Mouse (Mus musculus) cortical plate, adult 2 months (tissue): ENCODE results near the gene Ahsa2. TPM values are rescaled to one million over a fixed set of nuclear protein-coding genes. Genes with fewer than 3 reads are reported as not detected.
"Not testable (repeated sequence)": the region's sequence is repeated elsewhere in the genome, so short reads cannot be mapped to it uniquely, and the experiment has no call there.

Experiments
- H3K27ac ChIP-seq: fragments of 200-500 bp; 2 replicates; pipeline ENCODE4 v1.5.1; 2012; ENCODE audit warnings: low read length, control low read depth, inconsistent platforms; ENCODE audit not compliant: insufficient read depth
- H3K4me1 ChIP-seq: fragments of 200-500 bp; 2 replicates; pipeline ENCODE4 v1.6.1; 2011; ENCODE audit warnings: low read length; ENCODE audit not compliant: control insufficient read depth, insufficient read depth
- H3K4me3 ChIP-seq: fragments of 200-500 bp; 2 replicates; pipeline ENCODE4 v1.5.1; 2011; ENCODE audit warnings: mild to moderate bottlenecking, low read length, control low read depth; ENCODE audit not compliant: insufficient read depth
- CTCF ChIP-seq: fragments of 200-500 bp; IDR thresholded peaks from 2 replicates; pipeline ENCODE4 v1.5.1; 2011; ENCODE audit warnings: mild to moderate bottlenecking, control low read depth, low read length; ENCODE audit not compliant: insufficient read depth; ENCODE audit errors: extremely low read depth
- POLR2A ChIP-seq: fragments of 200-500 bp; IDR thresholded peaks from 2 replicates; pipeline ENCODE4 v1.6.1; 2011; ENCODE audit warnings: mild to moderate bottlenecking, low read length, control low read depth; ENCODE audit not compliant: insufficient read depth; ENCODE audit errors: extremely low read depth
- polyA plus RNA-seq: library from polyadenylated mRNA; depleted of rRNA; stranded (reverse); fragments of >200 nt; gene quantifications from 2 replicates; pipeline ENCODE4 v1.2.3, GENCODE M21; 2012; rRNA removed

Gene Ahsa2
- polyA plus RNA-seq, 1 experiment: 40.0 TPM

DNA sequence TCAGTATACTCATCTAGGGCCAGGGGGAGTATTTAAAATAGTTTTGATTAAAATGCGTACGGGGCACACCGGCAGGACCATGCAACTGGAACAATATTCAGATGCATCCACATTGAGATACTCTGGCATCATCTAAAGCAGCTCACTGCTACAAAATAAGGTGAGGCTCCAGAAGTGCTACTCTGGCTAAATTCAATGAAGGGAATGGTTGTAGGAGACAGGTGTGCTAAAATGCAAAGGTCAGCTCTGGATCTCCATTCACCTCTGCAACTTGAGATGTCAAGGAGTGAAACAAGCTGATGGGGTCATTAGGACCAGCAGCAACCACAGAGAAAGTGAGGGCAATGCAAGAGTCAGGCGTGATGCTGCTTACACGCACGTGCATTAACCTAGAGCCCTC lies 2.6 kb downstream of the Ahsa2 start:
- Histone ChIP-seq H3K27ac (no peak overlapping the region), H3K4me3 (no peak overlapping the region), H3K4me1 (peaks cover 11% of the 10 kb centered on the region)
- TF ChIP-seq POLR2A: no peak
- no peak for TF ChIP-seq CTCF

DNA sequence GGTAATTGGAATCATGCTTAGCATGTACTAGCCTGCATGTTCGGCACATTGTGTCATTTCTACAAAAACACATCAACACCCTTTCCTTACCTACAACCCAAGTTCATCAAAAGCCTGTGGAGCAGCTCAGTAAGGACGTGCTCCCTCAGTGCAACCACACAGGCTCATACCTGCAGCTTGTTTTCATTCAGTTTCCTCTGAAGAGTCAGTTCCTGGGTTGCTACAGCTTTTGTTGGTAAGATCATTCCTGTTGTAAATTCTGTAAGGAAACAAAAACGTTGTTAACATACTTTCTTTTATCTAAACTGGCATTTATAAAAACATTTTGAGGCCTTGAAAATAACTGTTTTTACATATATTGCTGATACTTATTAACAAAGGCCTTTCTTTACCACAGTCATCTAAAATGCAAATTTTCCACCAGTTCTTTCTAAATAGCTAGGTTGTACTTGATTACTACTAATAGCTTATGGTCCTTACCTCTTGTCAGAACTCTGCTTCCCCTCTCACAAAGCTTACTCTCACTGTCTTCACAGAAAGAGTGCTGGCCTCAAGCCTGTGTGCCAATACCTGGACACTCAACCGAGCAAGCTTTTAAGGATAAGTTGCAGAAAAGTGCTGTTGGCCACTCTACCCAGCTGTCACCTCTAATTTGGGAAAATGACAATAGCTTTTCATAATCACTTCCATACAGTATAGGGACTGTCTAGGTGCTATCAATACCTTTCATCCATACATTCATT lies 5.6 kb downstream of the Ahsa2 start:
- Histone ChIP-seq H3K4me1 (peaks cover 11% of the 10 kb centered on the region), H3K4me3 (no peak overlapping the region), H3K27ac (no peak overlapping the region)
- TF ChIP-seq POLR2A: no peak

- no peak for TF ChIP-seq CTCF
- no peak for TF ChIP-seq POLR2A
- H3K4me3 ChIP-seq: no peak overlapping the region
- no peak overlapping the region for H3K27ac ChIP-seq
- H3K4me1 ChIP-seq: peaks cover 2% of the 10 kb centered on the region
Measured at GRCm38 (mm10) chr11:23489955-23490354, 7.9 kb downstream of the Ahsa2 start.

DNA sequence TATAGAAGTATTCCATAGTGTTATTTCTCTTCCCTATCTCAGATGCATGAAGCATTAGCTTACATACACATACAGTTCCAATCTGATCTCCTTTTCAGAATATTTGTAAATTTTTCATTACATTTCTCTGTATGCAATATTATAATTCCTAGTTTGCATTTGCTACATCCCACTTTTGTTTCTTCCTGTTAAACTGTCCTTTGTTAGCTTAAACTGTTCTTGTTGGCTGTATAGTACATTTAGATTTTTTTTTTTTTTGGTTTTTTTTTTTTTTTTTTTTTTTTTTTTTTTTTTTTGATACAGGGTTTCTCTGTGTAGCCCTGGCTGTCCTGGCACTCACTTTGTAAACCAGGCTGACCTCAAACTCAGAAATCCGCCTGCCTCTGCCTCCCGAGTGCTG lies 32.0 kb downstream of the Ahsa2 start:
- not testable (repeated sequence) for H3K4me1 ChIP-seq

More for the DNA sequence above, 32.0 kb downstream of the Ahsa2 start:
- not testable (repeated sequence) for H3K27ac ChIP-seq, H3K4me3 ChIP-seq

Other genes with a start within 250 kb of the Ahsa2 start
- gene Xpo1, start 242.0 kb downstream of the Ahsa2 start, polyA plus RNA-seq: 32.8 and 33.9 TPM in 2 replicates
- gene Usp34, start 191.1 kb downstream of the Ahsa2 start, polyA plus RNA-seq: 50.7 and 51.2 TPM in 2 replicates
- gene 1700093K21Rik, start 23.1 kb upstream of the Ahsa2 start, polyA plus RNA-seq: 0.66 and 0.90 TPM in 2 replicates
- gene 0610010F05Rik, start 135.6 kb upstream of the Ahsa2 start, polyA plus RNA-seq: 24.3 and 24.6 TPM in 2 replicates
- 9.5 and 10.4 TPM in 2 replicates for gene Pus10, start 167.6 kb upstream of the Ahsa2 start, polyA plus RNA-seq
- 15.5 and 16.9 TPM in 2 replicates for gene Pex13, start 167.9 kb upstream of the Ahsa2 start, polyA plus RNA-seq